Comparison of ENCODE assay signal across 8 mouse cellular contexts in the genomic region with DNA sequence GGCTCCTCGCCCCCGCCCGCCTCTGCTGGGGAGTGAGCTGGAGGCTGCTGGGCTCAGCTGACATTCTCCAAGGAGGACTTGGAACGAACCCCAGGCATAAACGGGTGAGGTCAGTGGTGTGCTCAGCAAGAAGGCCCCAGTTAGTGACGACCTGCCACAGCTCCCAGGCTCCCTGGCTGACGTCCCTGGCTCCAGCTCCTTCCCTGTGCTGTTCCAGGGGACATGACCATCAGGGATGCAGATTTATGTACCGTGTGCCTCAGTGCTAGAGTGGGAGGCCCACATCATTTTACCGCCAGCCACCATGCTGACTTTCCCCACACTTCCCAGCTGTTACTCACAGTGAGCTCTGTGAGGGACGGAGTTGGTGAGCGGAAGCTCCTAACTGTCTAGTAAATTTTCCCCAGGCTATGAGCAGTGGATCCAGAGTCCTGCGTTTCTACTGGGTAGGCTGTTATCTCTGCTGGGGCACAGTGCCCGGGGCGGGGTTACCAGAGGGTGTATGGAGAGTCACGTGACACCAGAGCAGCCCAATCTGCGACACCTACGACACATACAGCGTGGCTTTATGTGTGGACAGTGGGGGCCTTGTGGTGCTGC. TPM values are rescaled to one million over a fixed set of nuclear protein-coding genes. Genes with fewer than 3 reads are reported as not detected.
A peak's percentile ranks its signal among the peaks of the same experiment; 100 is the strongest.
DNase-seq lines count a peak whose midpoint lies in the region; ATAC-seq lines count a peak whose summit lies in the region.

No protein-coding gene starts in this region.

- no peaks in the 10 kb centered on the region for H3K27me3 ChIP-seq in embryonic facial prominence, embryonic 10.5 days (replicated peaks; ENCODE audit: low read depth, poor library complexity, severe bottlenecking)
- no peaks in the 10 kb centered on the region for H3K27me3 ChIP-seq in kidney, embryonic 15.5 days
- H3K27me3 ChIP-seq in liver, embryonic 16.5 days (ENCODE audit: control insufficient read depth, insufficient read depth, low read depth, low read length), result no peaks in the 10 kb centered on the region

- WGBS in embryonic facial prominence, embryonic 10.5 days, result 54% methylated on average over 18 of the region's 18 CpGs
- 19% methylated on average over 18 of the region's 18 CpGs for WGBS in kidney, embryonic 15.5 days
- 17% methylated on average over 18 of the region's 18 CpGs for WGBS in liver, embryonic 16.5 days (ENCODE audit: insufficient replicate concordance)

- peaks cover 85% of the 10 kb centered on the region for H3K4me1 ChIP-seq in embryonic facial prominence, embryonic 10.5 days
- peaks cover 86% of the 10 kb centered on the region for H3K4me1 ChIP-seq in kidney, embryonic 15.5 days
- peaks cover 72% of the 10 kb centered on the region for H3K4me1 ChIP-seq in liver, embryonic 16.5 days (ENCODE audit: control insufficient read depth, low read depth, low read length)

- H3K36me3 ChIP-seq in embryonic facial prominence, embryonic 10.5 days (replicated peaks), result no peaks in the 10 kb centered on the region; the same call in 1 of the 2 replicates
- H3K36me3 ChIP-seq in kidney, embryonic 15.5 days, result 0 out of 2 replicates have a peak, but pooled peaks cover 3% of the 10 kb centered on the region
- H3K36me3 ChIP-seq in liver, embryonic 16.5 days (ENCODE audit: control insufficient read depth, insufficient read depth), result no peaks in the 10 kb centered on the region

- no peaks in the 10 kb centered on the region for H3K9me3 ChIP-seq in embryonic facial prominence, embryonic 10.5 days
- H3K9me3 ChIP-seq in kidney, embryonic 15.5 days (replicated peaks), result no peaks in the 10 kb centered on the region
- H3K9me3 ChIP-seq in liver, embryonic 16.5 days (replicated peaks; ENCODE audit: control insufficient read depth, low read length), result no peaks in the 10 kb centered on the region

- DNase-seq in 416B (ENCODE audit: low read depth) (peak; percentile 63), MN1 (ENCODE audit: low spot score) (peak; percentile 72)
- peak; percentile 30 for DNase-seq in embryonic facial prominence, embryonic 10.5 days (ENCODE audit: low spot score)
- DNase-seq in heart, adult 9 months (ENCODE audit: low spot score in 2 of 2), result peak; percentile 88 to 90
- peak; percentile 52 to 57 for DNase-seq in right cerebral cortex, adult 2 months (ENCODE audit: low spot score in 2 of 2)
- no peak for DNase-seq in yolk sac, embryonic 10.5 days (ENCODE audit: low spot score)

- H3K4me2 ChIP-seq in kidney, embryonic 15.5 days, result peak overlapping the region; percentile 33
- H3K4me2 ChIP-seq in liver, embryonic 16.5 days (ENCODE audit: low read depth, low read length), result peak overlapping the region; percentile 61

- H3K9ac ChIP-seq in kidney, embryonic 15.5 days, result 0 out of 2 replicates have a peak overlapping the region, but pooled peaks have one; percentile 17
- peak overlapping the region; percentile 46 for H3K9ac ChIP-seq in liver, embryonic 16.5 days (ENCODE audit: low read depth, low read length)

- ATAC-seq in kidney, embryonic 15.5 days (replicated peaks; ENCODE audit: low FRiP score), result peak; percentile 75
- peak; percentile 89 for ATAC-seq in liver, embryonic 16.5 days (ENCODE audit: low read depth)

- H3K27ac ChIP-seq in embryonic facial prominence, embryonic 10.5 days (replicated peaks), result peak overlapping the region; percentile 66
- H3K27ac ChIP-seq in kidney, embryonic 15.5 days, result peak overlapping the region; percentile 86
- H3K27ac ChIP-seq in liver, embryonic 16.5 days (ENCODE audit: low read length), result peak overlapping the region; percentile 71

- peak overlapping the region; percentile 21; the same call in 1 of the 2 replicates for H3K4me3 ChIP-seq in embryonic facial prominence, embryonic 10.5 days
- no peak overlapping the region for H3K4me3 ChIP-seq in kidney, embryonic 15.5 days (replicated peaks)
- H3K4me3 ChIP-seq in liver, embryonic 16.5 days (ENCODE audit: low read depth, low read length), result peak overlapping the region; percentile 36

RNA-seq across cellular contexts. Expression of gene Pxn, which starts 25.3 kb away (rescaled TPM):
- polyA plus RNA-seq in embryonic facial prominence, embryonic 10.5 days (2016; fragmentation: Nextera tagmentation; extraction: Ambion mirVana), result 50.3 and 50.6 TPM in 2 replicates
- polyA plus RNA-seq in kidney, embryonic 15.5 days (2015; fragmentation: Nextera tagmentation; extraction: Ambion mirVana), result 51.7 and 56.1 TPM in 2 replicates
- 17.2 and 19.1 TPM in 2 replicates for polyA plus RNA-seq in liver, embryonic 16.5 days (2015; fragmentation: Nextera tagmentation; extraction: Ambion mirVana)

RNA-seq across cellular contexts. Expression of gene Rplp0, which starts 27.5 kb away (rescaled TPM):
- 1,413 and 1,489 TPM in 2 replicates for polyA plus RNA-seq in embryonic facial prominence, embryonic 10.5 days (2016; fragmentation: Nextera tagmentation; extraction: Ambion mirVana)
- polyA plus RNA-seq in kidney, embryonic 15.5 days (2015; fragmentation: Nextera tagmentation; extraction: Ambion mirVana), result 1,539 and 1,600 TPM in 2 replicates
- 919 and 997 TPM in 2 replicates for polyA plus RNA-seq in liver, embryonic 16.5 days (2015; fragmentation: Nextera tagmentation; extraction: Ambion mirVana)

RNA-seq across cellular contexts. Expression of gene Gcn1l1, which starts 33.3 kb away (rescaled TPM):
- 65.0 and 65.1 TPM in 2 replicates for polyA plus RNA-seq in embryonic facial prominence, embryonic 10.5 days (2016; fragmentation: Nextera tagmentation; extraction: Ambion mirVana)
- polyA plus RNA-seq in kidney, embryonic 15.5 days (2015; fragmentation: Nextera tagmentation; extraction: Ambion mirVana), result 44.3 and 49.3 TPM in 2 replicates
- 14.1 and 14.8 TPM in 2 replicates for polyA plus RNA-seq in liver, embryonic 16.5 days (2015; fragmentation: Nextera tagmentation; extraction: Ambion mirVana)

RNA-seq across cellular contexts. Expression of gene Sirt4, which starts 47.2 kb away (rescaled TPM):
- polyA plus RNA-seq in embryonic facial prominence, embryonic 10.5 days (2016; fragmentation: Nextera tagmentation; extraction: Ambion mirVana), result 14.5 and 16.0 TPM in 2 replicates
- polyA plus RNA-seq in kidney, embryonic 15.5 days (2015; fragmentation: Nextera tagmentation; extraction: Ambion mirVana), result 24.6 and 25.0 TPM in 2 replicates
- 4.6 and 6.5 TPM in 2 replicates for polyA plus RNA-seq in liver, embryonic 16.5 days (2015; fragmentation: Nextera tagmentation; extraction: Ambion mirVana)
